Mouse (Mus musculus) stomach, postnatal 0 days (tissue): ENCODE results near the gene Txnrd1. TPM values are rescaled to one million over a fixed set of nuclear protein-coding genes. Genes with fewer than 3 reads are reported as not detected.

ENCODE experiments used
- ATAC-seq: fragments of 200-750 bp; cut with Nextera tagmentation; 2 replicates; pipeline ENCODE4 v1.8.0; 2017; ENCODE audit not compliant: low FRiP score, low TSS enrichment
- DNase-seq: peaks from one replicate; pipeline ENCODE4 v3.0.0-alpha.2; 2016; ENCODE audit warnings: low spot score
- H3K27ac ChIP-seq: fragments of 300-500 bp; sonication (generic); replicated peaks from 2 replicates; pipeline ENCODE4 v1.5.1; 2014; ENCODE audit warnings: mild to moderate bottlenecking, control low read depth
- H3K27me3 ChIP-seq: fragments of 300-500 bp; sonication (generic); 2 replicates; pipeline ENCODE4 v1.6.1; 2014; ENCODE audit warnings: low read length; ENCODE audit not compliant: control insufficient read depth, insufficient read depth
- H3K36me3 ChIP-seq: fragments of 300-500 bp; sonication (generic); 2 replicates; pipeline ENCODE4 v1.6.1; 2014; ENCODE audit warnings: low read length, mixed read lengths; ENCODE audit not compliant: control insufficient read depth, insufficient read depth
- H3K4me1 ChIP-seq: fragments of 300-500 bp; sonication (generic); replicated peaks from 2 replicates; pipeline ENCODE4 v1.6.1; 2014; ENCODE audit warnings: antibody characterized with exemption; ENCODE audit not compliant: control insufficient read depth, insufficient read depth
- H3K4me2 ChIP-seq: fragments of 300-500 bp; sonication (generic); replicated peaks from 2 replicates; pipeline ENCODE4 v1.6.1; 2014; ENCODE audit warnings: low read depth, mild to moderate bottlenecking, control low read depth, moderate library complexity
- H3K4me3 ChIP-seq: fragments of 300-500 bp; sonication (generic); 2 replicates; pipeline ENCODE4 v1.5.1; 2014; ENCODE audit warnings: low read depth, low read length, control low read depth
- H3K9ac ChIP-seq: fragments of 300-500 bp; sonication (generic); 2 replicates; pipeline ENCODE4 v1.6.1; 2014; ENCODE audit warnings: mild to moderate bottlenecking, low read length, control low read depth, mixed read lengths
- H3K9me3 ChIP-seq: fragments of 300-500 bp; sonication (generic); 2 replicates; pipeline ENCODE4 v1.6.1; 2016; ENCODE audit warnings: low read length; ENCODE audit not compliant: control insufficient read depth
- CTCF ChIP-seq: IDR thresholded peaks from 2 replicates; pipeline ENCODE4 v1.5.1; 2016; ENCODE audit warnings: antibody characterized with exemption, low read depth, mild to moderate bottlenecking, moderate library complexity
- EP300 ChIP-seq: optimal IDR thresholded peaks from 2 replicates; pipeline ENCODE3; 2016; ENCODE audit warnings: antibody characterized with exemption
- WGBS: fragments of 180-500 bp; shearing (Covaris S2); extraction: QIAGEN DNeasy Blood & Tissue Kit; methylation state at CpG from one replicate; pipeline ENCODE4 v1.1.7; 2014; 5-methylcytosine and 5-hydroxymethylcytosine counted together
- polyA plus RNA-seq: library from polyadenylated mRNA; unstranded; fragments of >200 nt; fragmentation: Nextera tagmentation; extraction: Ambion mirVana; gene quantifications from 2 replicates; pipeline ENCODE4 v1.2.1, GENCODE M21; 2015

Gene Txnrd1
- polyA plus RNA-seq, 1 experiment from 2014 or later: 61.9 TPM

- no peak for TF ChIP-seq CTCF
- TF ChIP-seq EP300: no peak
Measured at GRCm38 (mm10) chr10:82795767-82796166, 38.0 kb upstream of the Txnrd1 start.

GRCm38 (mm10) chr10:82796471-82797118 lies 37.2 kb upstream of the Txnrd1 start:
- no peak overlapping the region for H3K27ac ChIP-seq
- no peaks in the 10 kb centered on the region for H3K9me3 ChIP-seq
- H3K4me3 ChIP-seq: no peak overlapping the region
- no peaks in the 10 kb centered on the region for H3K4me1 ChIP-seq
- H3K9ac ChIP-seq: no peak overlapping the region
- ATAC-seq: no peak
- no peaks in the 10 kb centered on the region for H3K36me3 ChIP-seq
- 41% methylated on average over 12 of the region's 12 CpGs for WGBS
- H3K4me2 ChIP-seq: no peak overlapping the region
- TF ChIP-seq CTCF (no peak), EP300 (no peak)
- H3K27me3 ChIP-seq: no peaks in the 10 kb centered on the region
- no peak for DNase-seq

More at GRCm38 (mm10) chr10:82795767-82796166, 38.0 kb upstream of the Txnrd1 start:
- Histone ChIP-seq H3K4me2 (peak overlapping the region; percentile 24), H3K4me1 (no peaks in the 10 kb centered on the region), H3K9ac (no peak overlapping the region), H3K4me3 (peak overlapping the region; percentile 21; the same call in 1 of the 2 replicates), H3K9me3 (no peaks in the 10 kb centered on the region), H3K36me3 (no peaks in the 10 kb centered on the region), H3K27ac (no peak overlapping the region), H3K27me3 (no peaks in the 10 kb centered on the region)
- WGBS: 39% methylated on average over 8 of the region's 8 CpGs
- no peak; the same call in 1 of the 2 replicates for ATAC-seq
- DNase-seq: no peak

- no peak for TF ChIP-seq CTCF
- TF ChIP-seq EP300: no peak
- 80% methylated on average over 4 of the region's 4 CpGs for WGBS
- H3K9ac ChIP-seq: no peak overlapping the region
Measured at GRCm38 (mm10) chr10:82797119-82797491, 36.6 kb upstream of the Txnrd1 start.

GRCm38 (mm10) chr10:82798312-82798933 lies 35.3 kb upstream of the Txnrd1 start:
- Histone ChIP-seq H3K27me3 (no peaks in the 10 kb centered on the region), H3K27ac (no peak overlapping the region), H3K9me3 (no peaks in the 10 kb centered on the region), H3K4me1 (no peaks in the 10 kb centered on the region), H3K4me2 (no peak overlapping the region), H3K9ac (no peak overlapping the region), H3K4me3 (no peak overlapping the region), H3K36me3 (no peaks in the 10 kb centered on the region)
- 43% methylated on average over 11 of the region's 11 CpGs for WGBS
- no peak for DNase-seq
- TF ChIP-seq EP300 (no peak), CTCF (no peak)
- ATAC-seq: no peak

More at GRCm38 (mm10) chr10:82797119-82797491, 36.6 kb upstream of the Txnrd1 start:
- no peaks in the 10 kb centered on the region for H3K9me3 ChIP-seq
- no peak for ATAC-seq
- H3K27me3 ChIP-seq: no peaks in the 10 kb centered on the region
- H3K4me1 ChIP-seq: no peaks in the 10 kb centered on the region
- H3K4me3 ChIP-seq: no peak overlapping the region
- H3K36me3 ChIP-seq: no peaks in the 10 kb centered on the region
- H3K27ac ChIP-seq: no peak overlapping the region
- H3K4me2 ChIP-seq: no peak overlapping the region
- DNase-seq: no peak

GRCm38 (mm10) chr10:82800094-82800493 lies 33.7 kb upstream of the Txnrd1 start:
- H3K4me1 ChIP-seq: no peaks in the 10 kb centered on the region
- H3K36me3 ChIP-seq: no peaks in the 10 kb centered on the region
- H3K27ac ChIP-seq: no peak overlapping the region
- H3K27me3 ChIP-seq: no peaks in the 10 kb centered on the region
- TF ChIP-seq EP300: no peak
- no peak for TF ChIP-seq CTCF
- H3K9ac ChIP-seq: no peak overlapping the region
- H3K4me2 ChIP-seq: no peak overlapping the region
- H3K4me3 ChIP-seq: no peak overlapping the region
- 52% methylated on average over 5 of the region's 5 CpGs for WGBS
- H3K9me3 ChIP-seq: no peaks in the 10 kb centered on the region
- no peak; the same call in 1 of the 2 replicates for ATAC-seq
- DNase-seq: peak; percentile 60

GRCm38 (mm10) chr10:82804396-82804795 lies 29.4 kb upstream of the Txnrd1 start:
- Histone ChIP-seq H3K9ac (no peak overlapping the region), H3K4me1 (no peaks in the 10 kb centered on the region), H3K27me3 (no peaks in the 10 kb centered on the region), H3K27ac (no peak overlapping the region), H3K9me3 (no peaks in the 10 kb centered on the region), H3K36me3 (no peaks in the 10 kb centered on the region), H3K4me3 (no peak overlapping the region), H3K4me2 (no peak overlapping the region)
- DNase-seq: no peak
- TF ChIP-seq CTCF (no peak), EP300 (no peak)
- no peak for ATAC-seq
- WGBS: 62% methylated on average over 3 of the region's 3 CpGs
